Mouse (Mus musculus) cerebellum, adult 2 months (tissue): ENCODE measurements around the gene Grin3b.

ENCODE experiments used
- CTCF ChIP-seq: fragments of 200-500 bp; IDR thresholded peaks from 2 replicates; pipeline ENCODE4 v1.5.1; 2011; ENCODE audit warnings: low read depth, mild to moderate bottlenecking, control low read depth, low read length, moderate library complexity, borderline replicate concordance; ENCODE audit not compliant: insufficient read depth
- POLR2A ChIP-seq: fragments of 200-500 bp; IDR thresholded peaks from 2 replicates; pipeline ENCODE4 v1.6.1; 2011; ENCODE audit warnings: low read length, control low read depth, borderline replicate concordance; ENCODE audit not compliant: insufficient read depth

DNA sequence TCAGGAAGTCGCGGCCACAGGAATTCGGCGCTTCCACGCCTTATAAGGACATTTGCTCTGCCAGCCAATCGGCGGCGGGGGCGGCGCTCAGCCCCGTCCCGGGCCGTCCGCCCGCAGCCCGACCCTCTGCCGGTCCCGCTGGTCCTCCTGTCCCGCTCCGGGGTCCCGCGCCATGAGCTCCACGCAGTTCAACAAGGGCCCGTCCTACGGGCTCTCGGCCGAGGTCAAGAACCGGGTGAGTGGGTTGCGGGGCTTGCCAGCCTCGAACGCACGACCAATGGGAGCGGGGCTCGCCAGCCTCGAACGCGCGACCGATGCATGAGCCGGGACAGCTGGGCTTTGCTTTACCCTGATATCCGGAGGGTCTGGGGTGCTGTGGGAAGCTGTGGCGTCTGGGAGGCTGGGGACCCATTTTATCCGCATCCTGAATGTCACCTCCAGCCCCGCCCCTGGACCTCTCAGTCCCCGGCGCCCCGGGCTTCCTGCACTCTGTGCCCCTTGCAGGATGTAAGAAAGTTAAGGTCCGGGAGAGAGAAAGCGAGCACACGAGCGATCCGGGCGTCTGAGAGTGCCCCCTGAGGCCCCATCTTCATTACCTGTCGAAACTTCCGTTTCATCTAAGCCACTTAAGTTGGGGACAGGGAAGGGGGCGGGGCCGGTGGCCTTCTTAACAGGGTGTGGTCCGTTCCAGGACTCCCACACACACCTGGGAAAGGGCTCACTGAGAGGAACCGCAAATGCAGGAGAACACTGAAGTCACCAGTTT lies 18.2 kb downstream of the Grin3b start, which contains the start of gene Cnn2:
- no peak for TF ChIP-seq POLR2A
- no peak for TF ChIP-seq CTCF
